Comparison of ENCODE assay signal across 10 mouse cellular contexts in the genomic region with DNA sequence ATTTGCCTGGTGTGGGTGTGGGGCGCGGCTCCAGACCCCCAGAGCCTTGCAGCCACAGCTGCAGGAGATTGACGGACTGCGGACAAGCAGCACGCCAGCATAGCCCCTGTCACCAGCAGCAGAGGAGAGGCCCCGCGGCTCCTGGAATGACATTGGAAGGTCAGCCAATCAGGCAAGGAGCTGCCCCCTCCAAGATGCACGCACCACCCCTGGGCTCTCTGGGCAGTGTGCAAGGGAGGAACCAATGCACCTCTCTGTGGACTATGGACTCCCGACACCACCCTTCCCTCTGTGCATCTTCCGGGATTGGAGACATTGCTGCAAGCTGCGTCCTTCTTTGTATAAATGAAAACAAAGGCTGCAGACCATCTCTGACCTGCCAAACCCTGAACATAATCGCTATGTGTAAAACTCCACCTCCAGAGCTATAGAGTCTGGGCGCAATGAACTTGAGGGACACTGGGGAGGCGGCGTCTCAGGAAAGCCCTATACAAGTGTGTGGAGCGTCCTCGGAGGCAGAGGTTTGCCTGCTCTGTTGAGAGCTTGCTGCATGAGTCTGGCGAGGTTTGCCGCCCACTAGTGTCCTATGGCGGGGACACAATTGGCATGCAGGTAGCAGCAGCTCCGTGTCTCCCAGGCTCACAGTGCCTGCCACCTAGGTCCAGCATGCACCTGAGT. TPM values are rescaled to one million over a fixed set of nuclear protein-coding genes. Genes with fewer than 3 reads are reported as not detected.
DNase-seq lines count a peak whose midpoint lies in the region; ATAC-seq and TF ChIP-seq lines count a peak whose summit lies in the region.
"Had no signal": no experiment of that assay in that cellular context is flagged by ENCODE, and none has a peak within 500 bp of the region (broad histone marks: within the 10 kb centered on the region; RNA-seq: fewer than 3 reads in every experiment).

No protein-coding gene starts in this region.

- ATAC-seq in granulocyte monocyte progenitor cell, adult 5-6 weeks (replicated peaks; ENCODE audit: poor library complexity, severe bottlenecking) = peak; percentile 84
- peak; percentile 96 for ATAC-seq in intestine, postnatal 0 days
- peak; percentile 78 for ATAC-seq in stomach, embryonic 14.5 days (ENCODE audit: insufficient number of reproducible peaks, insufficient read depth, low FRiP score, low read depth)

- TF ChIP-seq CTCF in intestine, postnatal 0 days (IDR thresholded peaks at IDR 0.05; ENCODE audit: low read depth) = peak; percentile 84

- H3K4me2 ChIP-seq in intestine, postnatal 0 days (replicated peaks; ENCODE audit: low read depth) = peak overlapping the region; percentile 73
- H3K4me2 ChIP-seq in stomach, embryonic 14.5 days (replicated peaks; ENCODE audit: low read depth, low read length) = peak overlapping the region; percentile 42

- H3K27me3 ChIP-seq in intestine, postnatal 0 days (replicated peaks; ENCODE audit: control insufficient read depth, insufficient read depth, low read length) = peaks cover 31% of the 10 kb centered on the region
- H3K27me3 ChIP-seq in limb, embryonic 10.5 days (ENCODE audit: low read depth, poor library complexity, severe bottlenecking) = peaks cover 79% of the 10 kb centered on the region
- peaks cover 17% of the 10 kb centered on the region for H3K27me3 ChIP-seq in stomach, embryonic 14.5 days (ENCODE audit: control insufficient read depth, insufficient read depth, low read length)

- H3K36me3 ChIP-seq in intestine, postnatal 0 days (ENCODE audit: control insufficient read depth, insufficient read depth) = no peaks in the 10 kb centered on the region
- H3K36me3 ChIP-seq in limb, embryonic 10.5 days = no peaks in the 10 kb centered on the region
- no peaks in the 10 kb centered on the region for H3K36me3 ChIP-seq in stomach, embryonic 14.5 days (ENCODE audit: control insufficient read depth, insufficient read depth, low read length)

- H3K4me1 ChIP-seq in intestine, postnatal 0 days (replicated peaks; ENCODE audit: control insufficient read depth, insufficient read depth, low read length) = no peaks in the 10 kb centered on the region
- H3K4me1 ChIP-seq in limb, embryonic 10.5 days = peaks cover 17% of the 10 kb centered on the region
- no peaks in the 10 kb centered on the region for H3K4me1 ChIP-seq in stomach, embryonic 14.5 days (ENCODE audit: control insufficient read depth, insufficient read depth, low read length)

- DNase-seq in layer of hippocampus, adult 11-12 months (ENCODE audit: low spot score) = peak; percentile 75
- no peak for DNase-seq in layer of hippocampus, adult 9-10 months (ENCODE audit: low spot score)
- DNase-seq in cerebellum, postnatal 4 days (ENCODE audit: low spot score in 2 of 2) = peak; percentile 57 to 73
- DNase-seq in limb, embryonic 10.5 days (ENCODE audit: low spot score) = peak; percentile 64
- DNase-seq in mesoderm, embryonic 11.5 days (ENCODE audit: low read depth, low spot score) = peak; percentile 58

- H3K27ac ChIP-seq in intestine, postnatal 0 days (ENCODE audit: low read depth, low read length) = no peak overlapping the region
- no peak overlapping the region for H3K27ac ChIP-seq in limb, embryonic 10.5 days
- H3K27ac ChIP-seq in stomach, embryonic 14.5 days (ENCODE audit: low read length) = no peak overlapping the region

- peak overlapping the region; percentile 31 for H3K4me3 ChIP-seq in intestine, postnatal 0 days (ENCODE audit: low read depth, low read length)
- H3K4me3 ChIP-seq in limb, embryonic 10.5 days = peak overlapping the region; percentile 49
- H3K4me3 ChIP-seq in stomach, embryonic 14.5 days (ENCODE audit: low read depth, low read length) = peak overlapping the region; percentile 12
- H3K4me3 ChIP-seq: myocyte had no signal

- H3K9ac ChIP-seq in intestine, postnatal 0 days (ENCODE audit: low read depth, low read length) = peak overlapping the region; percentile 7; the same call in 1 of the 2 replicates
- no peak overlapping the region for H3K9ac ChIP-seq in stomach, embryonic 14.5 days (replicated peaks; ENCODE audit: low read depth, low read length)

- WGBS in intestine, postnatal 0 days = under 1% methylated on average over 21 of the region's 21 CpGs
- WGBS in limb, embryonic 10.5 days = 2% methylated on average over 21 of the region's 21 CpGs
- WGBS in stomach, embryonic 14.5 days = 2% methylated on average over 21 of the region's 21 CpGs

- H3K9me3 ChIP-seq in intestine, postnatal 0 days (ENCODE audit: control insufficient read depth) = no peaks in the 10 kb centered on the region
- H3K9me3 ChIP-seq in limb, embryonic 10.5 days (replicated peaks) = no peaks in the 10 kb centered on the region
- H3K9me3 ChIP-seq in stomach, embryonic 14.5 days (ENCODE audit: control insufficient read depth, low read depth, low read length) = no peaks in the 10 kb centered on the region

RNA-seq across cellular contexts. Expression of a gene that starts 5.0 kb away (rescaled TPM):
- not detected in 2 replicates for total RNA-seq in granulocyte monocyte progenitor cell, adult 5-6 weeks (2014; fragmentation: Nextera tagmentation)
- total RNA-seq in granulocyte monocyte progenitor cell, adult 5-6 weeks (2017) = 0.15 TPM in 1 of 2 replicates, not detected in the other
- polyA plus RNA-seq in intestine, postnatal 0 days (2015; fragmentation: Nextera tagmentation; extraction: Ambion mirVana) = 0.21 and 0.25 TPM in 2 replicates
- polyA plus RNA-seq in limb, embryonic 10.5 days (2016; fragmentation: Nextera tagmentation; extraction: Ambion mirVana) = not detected in 2 replicates
- 0.30 and 0.64 TPM in 2 replicates for polyA plus RNA-seq in stomach, embryonic 14.5 days (2014; fragmentation: Nextera tagmentation; extraction: Ambion mirVana)
- polyA plus RNA-seq: C2C12 had no signal
